Mouse (Mus musculus) cerebellum, adult (tissue): ENCODE data around the gene 6030452D12Rik.

Source experiments
- ATAC-seq: cut with Nextera tagmentation; 2 replicates; pipeline ENCODE4 v1.9.2; 2017; ENCODE audit warnings: mild to moderate bottlenecking, moderate library complexity, mixed read lengths; ENCODE audit not compliant: insufficient number of reproducible peaks, low FRiP score, low TSS enrichment

The 6030452D12Rik gene

DNA sequence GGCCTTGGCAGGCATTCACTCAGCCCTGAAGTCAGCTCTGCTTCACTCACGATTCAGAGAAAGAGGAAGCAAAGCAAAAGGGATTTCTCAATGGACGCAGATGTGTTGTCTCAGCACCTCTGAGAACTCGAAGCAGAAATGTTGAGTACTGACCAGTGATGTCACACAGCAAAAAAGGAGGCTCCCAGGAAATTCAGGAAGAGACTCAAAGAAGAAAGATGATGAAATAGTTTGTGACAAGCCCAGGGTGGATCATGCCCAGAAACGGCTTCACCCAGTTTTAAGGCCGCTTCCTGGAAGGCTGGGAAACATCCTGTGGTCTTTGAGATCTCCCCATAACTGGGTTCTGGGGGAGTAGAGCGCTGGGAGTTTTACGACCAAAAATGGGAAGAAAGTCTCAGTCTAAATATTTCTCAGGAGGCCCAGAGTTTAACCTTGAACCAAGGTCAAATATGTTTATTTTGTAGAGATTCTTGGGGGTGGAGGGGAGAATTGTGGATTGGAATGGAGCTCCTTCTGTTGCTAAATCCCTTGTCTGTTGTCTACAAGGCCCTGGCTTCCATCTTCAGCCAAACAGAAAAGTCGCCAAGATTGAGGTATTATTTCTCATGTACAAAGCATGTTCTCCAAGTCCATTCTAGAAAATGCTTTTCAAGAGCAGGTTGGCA lies at the start of gene 6030452D12Rik:
Gene 6030452D12Rik, plus strand, starts transcription at position 505 of the 668 bp plus-strand sequence.
- no peak for ATAC-seq

DNA sequence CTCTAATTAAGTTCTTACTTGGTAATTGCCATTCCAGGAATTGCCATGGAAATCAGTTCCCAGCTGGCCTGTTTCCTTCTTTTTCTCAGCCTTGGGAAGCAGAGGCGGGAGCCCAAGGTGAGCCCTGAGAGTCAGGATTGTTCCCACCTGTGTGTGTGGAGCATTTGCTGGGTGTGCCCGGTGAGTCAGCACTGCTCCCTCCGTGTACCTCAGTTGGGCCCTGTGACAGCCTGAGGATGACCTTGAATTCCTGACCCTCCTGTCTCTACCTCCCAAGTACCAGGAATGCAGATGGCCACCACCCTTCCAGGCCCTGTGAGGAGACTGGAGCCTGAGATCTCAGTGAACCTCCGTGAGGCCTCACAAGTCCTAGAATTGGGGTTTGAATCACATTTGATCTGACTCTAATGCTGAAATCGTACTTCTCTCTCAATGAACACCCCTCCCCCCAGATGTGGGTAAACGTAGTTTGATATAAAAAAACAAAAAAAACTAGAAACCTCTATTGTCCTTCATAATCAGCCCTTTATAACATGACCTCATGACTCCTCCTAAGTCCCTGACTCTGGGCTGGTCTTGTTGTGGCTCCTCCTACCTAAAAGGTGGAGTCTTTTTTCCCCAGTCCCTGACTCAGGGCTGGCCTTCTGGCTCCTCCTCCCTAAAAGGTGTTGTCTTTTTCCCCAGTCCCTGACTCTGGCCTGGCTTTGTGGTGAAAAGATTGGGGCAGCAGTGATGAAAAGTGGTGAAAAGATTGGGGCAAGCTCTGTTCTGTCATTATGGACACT lies 48.8 kb upstream of the 6030452D12Rik start:
- no peak for ATAC-seq

DNA sequence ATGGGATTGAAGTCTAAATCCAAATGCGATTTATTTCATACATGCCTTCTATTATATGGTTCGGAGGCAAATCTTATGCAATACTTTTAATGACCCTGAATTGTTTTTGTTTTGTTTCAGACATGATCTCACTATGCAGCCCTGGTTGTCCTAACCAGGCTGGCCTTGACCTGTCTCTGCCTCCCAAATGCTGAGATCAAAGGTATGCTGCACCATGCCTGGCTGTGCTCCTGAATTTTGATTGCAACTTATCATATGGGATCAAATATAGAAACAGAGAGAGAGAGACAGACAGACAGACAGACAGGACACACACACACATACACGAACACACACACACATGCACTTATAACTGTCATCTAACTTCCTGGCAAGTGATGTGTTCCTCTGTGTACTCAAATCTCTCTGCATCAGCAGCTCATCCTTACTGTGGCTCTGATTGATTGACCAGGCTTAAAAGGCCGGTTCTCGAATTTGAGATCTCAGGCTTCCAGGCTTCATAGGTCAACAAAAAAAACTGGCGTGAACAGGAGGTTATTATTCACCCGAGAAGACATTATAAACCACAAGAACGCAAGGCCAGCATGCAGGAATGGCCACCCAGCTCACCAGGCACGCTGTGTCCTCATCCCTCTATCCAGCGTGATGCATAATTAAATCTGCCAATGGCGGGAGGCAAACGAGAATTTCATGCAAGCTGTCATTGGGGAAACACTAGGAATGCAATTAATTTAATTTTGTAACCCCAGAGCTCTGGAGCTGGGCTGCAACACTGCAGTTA lies 47.4 kb upstream of the 6030452D12Rik start:
- no peak for ATAC-seq

DNA sequence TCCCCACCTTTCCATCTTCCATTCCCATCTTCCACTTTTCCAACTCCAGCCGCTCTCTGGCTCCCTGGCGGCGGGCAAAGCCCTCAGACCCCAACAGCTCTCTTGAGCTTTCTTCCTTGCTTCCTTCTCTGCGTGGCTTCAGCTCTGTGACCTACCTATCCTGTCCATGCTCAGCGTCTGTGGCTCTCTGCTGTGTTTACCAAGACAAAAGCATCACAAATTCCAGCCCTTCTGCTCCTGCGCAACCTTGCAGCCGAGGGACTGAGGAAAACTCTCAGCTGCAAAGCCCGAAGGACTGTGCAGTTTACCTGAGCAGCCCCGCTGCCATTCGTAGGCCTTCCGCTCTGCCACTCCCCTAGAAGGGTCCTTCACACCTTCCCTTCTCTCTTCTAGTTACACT lies 46.3 kb upstream of the 6030452D12Rik start:
- ATAC-seq, result no peak

DNA sequence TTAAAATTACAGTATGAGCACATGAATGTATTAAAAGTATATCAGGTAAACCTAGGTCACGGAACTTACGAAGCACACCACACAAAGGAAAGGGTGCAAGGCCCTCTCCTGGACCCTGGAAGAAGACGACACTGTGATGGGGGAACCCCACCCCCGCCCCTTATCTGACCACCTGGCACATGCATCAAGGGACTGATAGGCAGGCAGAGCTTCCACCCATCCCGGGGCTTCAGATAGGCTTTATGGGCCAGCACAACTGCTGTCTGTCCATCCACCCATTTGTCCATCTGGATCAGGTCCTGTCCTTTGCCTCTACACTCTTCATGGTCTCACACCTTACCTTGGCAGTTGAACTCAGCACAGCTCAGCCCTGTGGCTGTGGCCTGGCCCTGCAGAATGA lies 38.2 kb upstream of the 6030452D12Rik start:
- no peak for ATAC-seq

DNA sequence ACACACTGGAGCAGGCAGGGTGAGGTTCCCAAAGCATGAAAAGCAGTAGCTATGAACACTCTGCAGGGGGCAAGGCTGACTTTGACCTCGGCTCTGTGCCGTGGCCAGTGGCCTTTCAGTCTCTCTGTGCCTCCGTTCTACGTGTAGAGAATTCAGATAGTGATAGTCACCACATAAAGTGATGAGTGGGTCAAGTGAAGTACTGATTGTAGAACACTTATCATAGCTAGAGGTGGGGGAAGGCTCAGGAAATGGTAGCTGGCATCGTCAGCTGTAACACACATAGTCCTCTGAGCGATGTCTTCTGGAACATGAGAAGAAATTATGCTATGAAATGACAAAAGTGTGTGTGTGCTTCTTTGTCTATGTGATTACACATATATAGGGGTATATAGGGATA lies 36.5 kb upstream of the 6030452D12Rik start:
- no peak for ATAC-seq

DNA sequence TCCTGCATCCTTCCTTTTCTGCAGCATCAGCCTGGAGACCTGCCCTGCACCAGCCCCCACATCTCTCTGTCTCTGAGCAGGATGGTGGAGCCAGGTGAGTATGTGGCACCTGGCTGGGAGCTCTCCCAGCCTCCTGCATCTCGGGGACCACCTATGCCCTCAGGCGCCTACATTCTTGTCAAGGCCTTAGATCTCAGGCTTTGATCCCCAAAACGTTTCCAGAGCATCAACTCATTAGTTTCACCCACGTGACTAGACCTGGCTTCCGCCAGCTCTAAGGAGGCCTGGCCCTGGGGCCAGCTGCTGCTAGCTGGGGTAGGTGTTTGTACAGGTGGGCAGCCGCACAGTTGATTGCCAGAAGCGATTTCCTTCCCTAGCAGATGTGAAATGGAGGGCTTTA lies 30.8 kb upstream of the 6030452D12Rik start:
- no peak for ATAC-seq

DNA sequence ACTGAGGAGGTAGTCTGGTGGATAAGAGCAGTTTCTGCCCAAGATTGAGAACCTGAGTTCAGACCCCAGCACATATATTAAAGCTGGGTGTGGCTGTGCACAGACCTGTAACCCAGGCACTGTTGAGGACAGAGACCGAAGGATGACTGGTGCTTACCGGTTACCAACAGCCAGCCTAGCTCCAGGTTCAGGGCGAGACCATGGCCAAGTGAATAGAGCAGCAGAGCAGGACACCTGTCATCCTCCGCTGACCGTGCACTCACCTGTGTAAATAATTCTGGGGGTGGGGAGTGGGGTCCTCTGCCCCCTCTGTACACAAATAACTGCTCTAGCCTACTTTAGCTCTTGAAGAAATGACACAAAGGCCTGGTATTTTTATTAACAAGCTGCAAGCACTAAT lies 26.3 kb upstream of the 6030452D12Rik start:
- ATAC-seq, result no peak

DNA sequence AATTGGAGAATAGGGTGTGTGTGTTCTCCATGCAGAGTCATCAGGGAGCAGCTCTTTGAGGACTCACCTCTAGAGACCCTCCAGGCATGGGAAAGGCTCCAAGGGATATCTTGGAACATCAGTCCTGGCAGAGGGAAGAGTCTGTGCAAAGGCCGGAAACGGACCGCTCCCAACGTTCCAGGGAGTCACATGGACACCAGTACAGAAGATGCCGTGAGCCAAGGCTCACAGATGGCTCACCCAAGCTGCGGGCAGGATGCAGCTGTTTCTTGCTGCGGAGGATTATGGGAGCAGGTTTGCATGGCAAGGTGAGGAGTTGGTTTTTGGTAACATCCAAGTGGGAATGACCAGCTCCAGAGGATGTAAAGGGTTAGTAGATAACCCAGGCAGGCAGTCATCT lies 3.9 kb downstream of the 6030452D12Rik start:
- no peak for ATAC-seq

DNA sequence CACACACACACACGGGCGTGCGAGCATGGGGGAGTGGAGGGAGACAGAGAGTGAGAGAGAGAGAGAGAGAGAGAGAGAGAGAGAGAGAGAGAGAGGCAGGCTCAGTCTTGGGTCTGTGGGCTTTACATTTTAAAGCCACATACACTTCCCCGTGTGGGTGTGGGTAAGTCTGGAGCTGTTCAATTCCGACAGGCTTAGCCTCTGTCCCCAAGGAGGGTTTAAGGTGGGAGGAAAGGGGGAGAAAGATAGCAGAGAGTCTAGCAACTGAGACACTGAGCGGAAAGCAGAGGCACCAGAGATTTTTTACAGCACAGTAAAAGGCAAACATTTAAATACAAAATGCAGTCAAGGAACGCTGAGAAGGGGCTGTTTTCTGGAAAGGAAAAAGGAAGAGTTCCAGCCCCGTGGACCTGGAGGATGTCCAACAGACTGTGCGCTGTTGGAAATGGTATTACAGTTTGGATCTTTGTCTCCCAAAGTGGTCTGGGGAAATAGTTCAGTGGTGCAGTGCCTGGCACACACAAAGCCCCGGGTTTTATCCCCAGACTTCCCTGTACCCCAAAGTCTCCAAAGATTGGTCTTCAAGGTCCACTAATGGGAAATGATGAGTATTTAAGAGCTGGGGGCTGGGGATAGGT lies 5.1 kb downstream of the 6030452D12Rik start:
- no peak for ATAC-seq

DNA sequence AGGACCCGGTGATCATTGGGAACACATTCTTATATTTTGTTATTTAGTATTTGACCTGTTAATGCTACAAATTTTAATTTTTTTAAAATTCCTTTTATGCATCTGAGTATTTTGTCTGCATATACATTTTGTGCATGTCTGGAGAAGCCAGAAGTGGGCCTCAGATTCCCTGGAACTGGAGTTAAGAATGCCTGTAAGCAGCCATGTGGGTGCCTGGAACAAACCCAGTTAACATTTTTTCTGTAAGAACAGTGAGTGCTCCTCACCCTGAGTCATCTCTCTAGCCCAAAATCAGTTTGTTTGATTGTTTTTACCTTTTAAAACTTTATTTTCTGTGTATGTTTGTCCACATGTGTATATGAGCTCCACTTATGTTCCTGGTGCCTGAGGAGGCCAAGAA lies 5.8 kb downstream of the 6030452D12Rik start:
- ATAC-seq, result no peak

DNA sequence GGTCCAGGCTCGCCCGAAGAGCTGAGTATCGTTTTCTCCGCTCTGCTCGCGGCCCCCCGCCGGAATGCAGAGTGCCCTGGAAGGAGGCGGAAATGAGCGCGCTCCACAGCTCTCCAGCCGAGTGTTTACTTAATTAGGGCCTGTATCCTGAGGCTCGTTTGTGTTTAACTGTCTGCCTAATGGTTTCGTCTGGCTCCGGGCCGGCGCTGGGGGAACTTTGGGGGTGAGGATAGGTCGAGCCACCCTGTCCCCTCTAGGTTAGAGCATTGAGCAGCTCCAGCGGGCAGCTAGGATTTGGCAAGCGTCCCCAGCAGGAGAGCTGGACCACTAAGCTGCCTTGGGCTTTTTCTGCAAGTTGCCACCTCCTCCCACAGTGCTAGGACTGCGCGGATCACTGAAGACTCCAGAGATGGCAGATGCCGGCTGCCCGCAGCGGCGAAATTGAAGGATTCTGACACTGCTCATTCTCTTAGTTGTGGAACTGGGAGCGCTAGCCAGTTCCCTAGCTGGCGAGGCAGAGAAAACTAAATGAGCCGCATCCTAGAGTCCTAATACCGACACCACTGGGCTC lies 7.5 kb downstream of the 6030452D12Rik start:
- no peak for ATAC-seq

DNA sequence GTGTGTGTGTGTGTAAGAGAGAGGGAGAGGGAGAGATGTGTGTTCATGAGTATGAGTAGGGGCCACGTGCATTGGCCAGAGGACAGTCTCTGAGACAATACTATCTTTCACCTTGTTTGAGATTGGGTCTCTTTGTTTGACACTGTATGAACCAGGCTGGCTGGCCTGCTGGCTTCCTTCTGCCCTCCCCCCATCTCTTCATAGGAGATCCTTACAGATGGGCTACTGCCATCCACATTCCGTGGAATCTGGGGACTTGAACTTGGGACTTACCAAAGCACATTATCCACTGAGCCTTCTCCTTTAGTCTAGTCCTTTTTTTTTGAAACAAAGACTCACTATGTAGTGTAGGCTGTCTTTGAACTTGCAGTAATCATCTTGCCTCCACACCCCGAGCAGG lies 8.1 kb downstream of the 6030452D12Rik start:
- no peak for ATAC-seq

DNA sequence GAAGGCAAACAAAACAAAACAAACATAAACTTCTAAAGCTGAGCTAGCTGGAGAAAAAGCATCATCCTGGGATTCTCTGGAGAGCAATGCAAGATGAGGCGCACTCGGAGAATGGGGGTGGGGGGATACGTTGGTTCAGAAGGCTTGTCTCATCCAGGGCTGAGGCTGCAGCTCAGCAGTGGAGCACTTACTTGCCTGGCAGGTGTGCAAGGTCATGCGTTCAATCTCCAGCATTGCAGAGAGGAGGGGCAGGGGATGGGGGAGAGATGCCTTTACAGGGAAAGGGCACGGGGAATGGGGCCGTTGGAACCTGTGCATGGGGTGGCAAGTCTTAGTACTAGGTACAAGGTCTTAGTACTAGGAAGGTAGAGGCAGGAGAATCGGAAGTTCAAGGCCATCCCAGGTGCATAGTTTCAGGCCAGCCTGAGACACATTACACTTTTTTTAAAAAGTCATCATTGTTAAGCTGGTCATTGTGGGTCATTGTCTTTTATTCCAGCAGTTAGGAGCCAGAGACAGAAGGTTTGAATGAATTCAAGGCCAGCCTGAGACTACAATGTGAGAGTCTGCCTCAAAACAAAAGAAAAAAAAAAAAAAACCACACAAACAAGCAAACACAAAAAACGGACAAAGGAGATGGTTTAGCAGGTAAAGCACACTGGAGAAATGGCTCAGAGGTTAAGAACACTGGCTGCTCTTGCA lies 8.9 kb downstream of the 6030452D12Rik start:
- ATAC-seq, result no peak

DNA sequence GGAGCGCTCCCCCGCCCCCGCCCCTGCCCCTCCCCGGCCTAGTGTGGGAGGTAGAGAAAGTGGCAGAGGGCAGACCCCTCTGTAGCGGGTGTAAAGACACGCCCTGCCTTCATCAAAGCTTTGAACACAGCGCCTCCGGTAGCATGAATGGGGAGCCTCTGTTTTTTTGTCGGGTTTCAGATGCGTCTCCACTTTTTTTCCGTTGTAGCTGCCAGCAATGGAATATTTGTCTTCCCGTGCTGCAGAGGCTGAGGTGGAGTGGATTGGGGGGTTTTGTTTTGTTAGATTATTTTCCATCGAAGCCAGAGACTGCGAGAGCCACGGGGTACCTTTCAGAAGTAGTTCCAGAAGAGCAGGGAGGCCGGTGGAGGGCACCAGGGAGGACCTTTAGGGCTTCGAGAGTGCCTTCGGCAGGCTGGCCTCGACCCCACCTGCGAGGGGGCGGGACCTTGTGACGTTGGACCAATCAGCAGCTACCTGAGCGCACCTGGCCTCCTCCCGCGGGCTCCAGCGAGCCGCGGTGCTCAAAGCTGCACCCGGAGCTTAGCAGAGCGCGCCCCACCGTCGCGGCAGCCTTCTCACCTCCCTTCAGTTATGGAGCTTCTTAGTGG lies 10.1 kb downstream of the 6030452D12Rik start, which contains the start of gene Cdh3:
Gene Cdh3, plus strand, starts transcription at position 527 of the 611 bp plus-strand sequence.
- no peak for ATAC-seq

DNA sequence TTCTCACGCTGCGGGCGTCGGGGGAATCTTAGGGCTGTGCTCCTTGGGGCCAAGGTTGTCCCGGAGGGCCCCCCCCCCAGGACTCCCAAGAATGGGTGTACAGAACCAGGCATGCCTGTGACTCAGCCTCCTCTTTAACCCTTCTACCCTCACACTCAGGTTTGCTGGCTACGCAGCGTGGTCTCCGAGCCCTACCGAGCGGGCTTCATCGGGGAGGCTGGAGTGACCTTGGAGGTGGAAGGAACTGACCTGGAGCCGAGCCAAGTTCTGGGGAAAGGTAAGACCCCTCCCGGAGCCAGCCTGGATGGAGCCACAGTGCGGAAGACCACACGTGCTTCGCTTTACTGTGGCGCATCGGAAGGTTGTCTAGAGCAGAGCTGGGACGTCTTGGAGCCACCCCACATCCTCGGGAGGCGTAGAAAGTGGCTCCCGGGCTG lies 10.8 kb downstream of the 6030452D12Rik start:
- no peak for ATAC-seq

DNA sequence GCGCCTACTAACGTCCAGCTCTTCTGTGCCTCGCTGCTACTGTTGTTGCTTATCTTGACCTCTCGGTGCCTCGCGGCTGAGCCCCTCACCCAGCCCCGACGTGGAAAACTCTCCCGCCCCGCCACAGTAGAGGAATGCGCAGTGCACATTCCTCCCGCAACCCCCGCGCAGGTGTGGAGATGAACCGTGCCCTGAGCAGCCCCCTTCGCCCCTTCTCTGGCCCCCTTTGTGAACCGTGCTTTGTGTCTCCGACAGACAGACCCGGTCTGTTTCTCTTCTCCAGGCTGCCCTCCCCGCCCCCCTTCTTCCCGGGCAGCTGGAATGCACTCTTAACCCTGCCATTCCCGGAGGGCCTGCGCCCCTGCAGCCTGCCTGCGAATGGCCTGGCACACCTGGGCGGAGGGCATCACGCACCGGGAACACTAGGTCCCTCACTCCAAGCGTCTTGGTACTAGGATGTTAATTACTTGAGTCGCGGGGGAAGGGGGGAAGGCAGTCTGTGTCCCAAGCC lies 11.3 kb downstream of the 6030452D12Rik start:
- no peak for ATAC-seq

DNA sequence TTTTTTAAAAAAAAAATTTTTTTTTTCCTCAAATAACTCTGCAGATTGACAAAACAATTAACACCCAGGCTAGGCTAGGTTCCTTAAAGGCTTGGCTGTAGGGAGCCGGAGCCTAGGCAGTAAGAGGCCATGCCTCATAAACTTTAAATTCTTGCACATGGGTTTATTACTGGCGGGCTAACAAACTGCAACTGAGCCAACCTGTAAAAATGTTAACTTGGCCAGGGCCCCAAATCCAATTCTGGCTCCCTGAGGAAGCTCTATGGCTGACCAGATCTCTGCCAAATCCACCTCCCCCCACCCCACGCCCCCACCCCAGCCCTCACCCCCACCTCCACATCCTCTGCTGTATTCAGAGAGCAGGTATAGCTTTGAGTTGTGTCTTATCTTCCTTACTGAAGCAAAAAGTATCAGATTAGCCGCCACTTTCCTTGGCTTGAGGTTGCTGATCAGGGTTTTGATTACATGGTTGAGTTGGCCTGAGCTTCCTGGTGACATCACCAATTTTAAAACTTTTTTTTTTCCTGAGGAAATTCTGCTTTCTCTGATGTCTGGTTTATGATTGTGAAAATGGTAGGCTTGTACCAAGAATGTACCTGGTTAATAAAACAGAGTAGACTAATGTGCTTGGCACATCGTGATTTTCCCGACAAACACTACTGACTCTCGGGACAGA lies 12.3 kb downstream of the 6030452D12Rik start:
- ATAC-seq, result no peak
